Mouse (Mus musculus): Measurements from ENCODE around the gene Gm7861. TPM values are rescaled to one million over a fixed set of nuclear protein-coding genes. Genes with fewer than 3 reads are reported as not detected.
"Not testable (repeated sequence)": the region's sequence is repeated elsewhere in the genome, so short reads cannot be mapped to it uniquely, and the experiment has no call there.

Gm7861 gene
- total RNA-seq (2021) = not detected
- long read RNA-seq, experiment 1 = 0 reads
- long read RNA-seq, experiment 2 = 0 reads

DNA sequence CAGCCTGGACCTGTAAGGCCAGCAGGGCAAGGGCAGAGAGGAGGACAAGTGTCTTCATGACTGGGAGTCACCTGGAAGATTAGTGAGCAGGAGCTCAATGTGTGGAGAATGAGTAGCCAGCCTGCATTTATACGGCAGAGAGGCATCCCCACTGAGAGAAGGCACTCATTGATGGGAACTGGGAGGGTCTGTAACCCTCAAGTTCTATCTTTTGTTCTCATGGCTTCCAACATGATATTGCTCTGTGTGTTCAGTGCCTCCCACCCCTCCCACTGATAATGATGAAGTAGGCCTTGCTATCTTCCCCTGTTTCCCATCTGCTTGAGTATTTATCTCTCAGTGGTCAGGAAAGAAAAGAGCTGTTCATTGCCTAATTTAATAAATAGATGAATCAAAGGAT lies at the start of gene Gm7861:
TSS of gene Gm7861 (minus strand) at position 101 of the 400 bp plus-strand sequence.
- not testable (repeated sequence) for DNase-seq (ENCODE audit: low spot score)

DNA sequence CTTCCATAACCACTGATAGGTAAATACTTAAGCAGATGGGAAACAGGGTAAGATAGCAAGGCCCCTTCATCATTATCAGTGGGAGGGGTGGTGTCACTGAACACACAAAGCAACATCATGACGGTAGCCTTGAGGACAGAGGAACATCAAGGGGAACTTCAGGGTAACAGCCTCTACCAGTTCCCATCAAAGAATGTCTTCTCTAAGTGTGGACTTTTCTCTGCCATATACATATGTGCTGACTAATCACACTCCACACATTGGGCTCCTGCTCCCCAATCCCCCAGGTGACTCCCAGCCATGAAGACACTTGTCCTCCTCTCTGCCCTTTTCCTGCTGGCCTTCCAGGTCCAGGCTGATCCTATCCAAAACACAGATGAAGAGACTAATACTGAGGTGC lies 23.6 kb upstream of the Gm7861 start, which contains the start of gene Defa26:
TSS of gene Defa26 (plus strand) at position 301 of the 400 bp plus-strand sequence.
- not testable (repeated sequence) for DNase-seq (ENCODE audit: low spot score)

DNA sequence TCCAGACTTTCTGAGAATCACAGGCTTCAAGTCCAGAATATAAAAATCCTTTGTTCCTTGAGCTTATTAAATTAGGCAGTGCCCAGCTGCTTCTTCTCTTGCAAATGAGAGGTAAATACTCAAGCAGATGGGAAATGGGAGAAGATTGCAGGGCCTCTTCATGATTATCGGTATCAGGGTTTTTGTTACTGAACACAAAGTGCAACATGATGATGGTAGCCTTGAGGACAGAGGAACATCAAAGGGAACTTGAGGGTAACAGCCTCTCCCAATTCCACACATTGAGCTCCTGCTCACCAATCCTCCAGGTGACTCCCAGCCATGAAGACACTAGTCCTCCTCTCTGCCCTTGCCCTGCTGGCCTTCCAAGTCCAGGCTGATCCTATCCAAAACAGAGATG lies 11.6 kb downstream of the Gm7861 start, which contains the start of gene Defa28:
TSS of gene Defa28 (plus strand) at position 301 of the 400 bp plus-strand sequence.
- not testable (repeated sequence) for DNase-seq (ENCODE audit: low spot score)

DNA sequence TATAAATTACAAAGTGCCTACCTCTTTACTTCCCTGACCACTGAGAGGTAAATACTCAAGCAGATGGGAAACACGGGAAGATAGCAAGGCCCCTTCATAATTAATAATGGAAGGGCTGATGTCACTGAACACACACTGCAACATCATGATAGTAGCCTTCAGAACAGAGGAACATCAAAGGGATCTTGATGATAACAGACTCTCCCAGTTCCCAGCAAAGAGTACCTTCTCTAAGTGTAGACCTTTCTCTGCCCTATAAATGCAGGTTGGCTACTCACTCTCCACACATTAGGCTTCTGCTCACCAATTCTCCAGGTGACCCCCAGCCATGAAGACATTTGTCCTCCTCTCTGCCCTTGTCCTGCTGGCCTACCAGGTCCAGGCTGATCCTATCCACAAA lies 29.2 kb downstream of the Gm7861 start, which contains the start of gene Defa37:
TSS of gene Defa37 (plus strand) at position 301 of the 400 bp plus-strand sequence.
- DNase-seq (ENCODE audit: low spot score) = not testable (repeated sequence)

Other genes starting within 250 kb of the Gm7861 start
- gene Defa2, start 216.0 kb downstream of the Gm7861 start, total RNA-seq (2021) = not detected
- not detected for gene Defa33, start 202.7 kb downstream of the Gm7861 start, total RNA-seq (2021)
- gene Defa36, start 167.1 kb downstream of the Gm7861 start, total RNA-seq (2021) = not detected
- gene Gm7849, start 137.9 kb downstream of the Gm7861 start, total RNA-seq (2021) = not detected
- not detected for gene Defa20, start 85.2 kb downstream of the Gm7861 start, total RNA-seq (2021)
- not detected for gene Defa32, start 65.5 kb downstream of the Gm7861 start, total RNA-seq (2021)
- not detected for gene Defa37, start 29.1 kb downstream of the Gm7861 start, total RNA-seq (2021)
- gene Defa28, start 11.5 kb downstream of the Gm7861 start, total RNA-seq (2021) = not detected
- gene Defa26, start 23.7 kb upstream of the Gm7861 start, total RNA-seq (2021) = not detected
- not detected for gene Defa17, start 61.3 kb upstream of the Gm7861 start, total RNA-seq (2021)
- not detected for gene Defa34, start 71.3 kb upstream of the Gm7861 start, total RNA-seq (2021)
- not detected for gene AY761184, start 109.1 kb upstream of the Gm7861 start, total RNA-seq (2021)
- not detected for gene Defa24, start 140.0 kb upstream of the Gm7861 start, total RNA-seq (2021)
- gene Defb50, start 229.0 kb upstream of the Gm7861 start, total RNA-seq (2021) = not detected
- not detected for gene Defb2, start 245.4 kb upstream of the Gm7861 start, total RNA-seq (2021)

Measured in gastrocnemius, adult 18-20 months (tissue).